Mouse (Mus musculus): ENCODE data around the gene Gm21818. TPM values are rescaled to one million over a fixed set of nuclear protein-coding genes. Genes with fewer than 3 reads are reported as not detected.
A peak's percentile ranks its signal among the peaks of the same experiment; 100 is the strongest.
"Not testable (repeated sequence)": the region's sequence is repeated elsewhere in the genome, so short reads cannot be mapped to it uniquely, and the experiment has no call there.

Gm21818 gene
- not detected in 2 replicates for polyA plus RNA-seq (2012; rRNA removed)

DNA sequence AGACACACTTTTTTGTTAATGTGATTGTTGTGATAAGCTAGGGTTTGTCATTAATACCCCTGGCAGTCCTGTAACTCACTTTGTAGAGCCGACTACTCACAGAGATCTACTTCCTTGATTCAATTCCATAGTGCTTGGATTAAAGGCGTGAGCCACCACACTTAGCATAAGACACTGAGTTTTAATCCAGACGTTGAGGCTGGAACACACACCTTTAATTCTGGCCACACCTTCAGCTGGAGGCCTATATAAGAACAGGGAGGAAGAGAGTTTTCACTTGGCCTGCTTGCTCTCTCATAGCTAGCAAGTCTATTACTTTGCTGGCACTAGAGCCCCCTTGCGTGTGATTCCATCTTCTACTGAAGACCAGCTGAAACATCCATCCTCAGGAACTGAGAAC lies at the start of gene Gm21818:
TSS of gene Gm21818 (plus strand) at position 301 of the 400 bp plus-strand sequence.
- not testable (repeated sequence) for H3K27ac ChIP-seq (ENCODE audit: insufficient read depth, low read length); H3K4me1 ChIP-seq (ENCODE audit: control insufficient read depth, insufficient read depth, low read length); DNase-seq; H3K4me3 ChIP-seq (replicated peaks; ENCODE audit: insufficient read depth, low read depth, low read length); H3K27me3 ChIP-seq (ENCODE audit: control insufficient read depth, insufficient read depth, low read length)
- 81% methylated on average over 4 of the region's 4 CpGs for WGBS

DNA sequence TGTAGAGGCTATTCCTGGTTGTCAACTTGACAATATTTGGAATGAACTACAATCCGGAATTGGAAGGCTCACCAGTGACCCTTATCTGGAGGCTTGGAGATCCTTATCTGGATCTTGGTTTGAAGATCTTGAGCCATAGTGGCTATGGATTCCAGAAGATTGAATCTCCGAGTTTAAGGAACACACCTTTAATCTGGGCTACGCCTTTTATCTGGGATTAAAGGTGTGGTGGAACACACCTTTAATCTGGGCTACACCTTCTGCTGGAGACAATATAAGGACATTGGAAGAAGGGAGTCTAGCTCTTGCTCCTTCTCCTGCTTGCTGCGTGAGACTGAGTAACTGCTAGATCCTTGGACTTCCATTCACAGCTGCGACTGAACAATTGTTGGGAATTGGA lies 32.3 kb upstream of the Gm21818 start, which contains the start of gene Gm20767:
TSS of gene Gm20767 (plus strand) at position 301 of the 400 bp plus-strand sequence.
- H3K4me1 ChIP-seq (ENCODE audit: control insufficient read depth, insufficient read depth, low read length); H3K4me3 ChIP-seq (replicated peaks; ENCODE audit: insufficient read depth, low read depth, low read length); H3K27me3 ChIP-seq (ENCODE audit: control insufficient read depth, insufficient read depth, low read length); H3K27ac ChIP-seq (ENCODE audit: insufficient read depth, low read length); DNase-seq: not testable (repeated sequence)
- 93% methylated on average over 2 of the region's 5 CpGs for WGBS

DNA sequence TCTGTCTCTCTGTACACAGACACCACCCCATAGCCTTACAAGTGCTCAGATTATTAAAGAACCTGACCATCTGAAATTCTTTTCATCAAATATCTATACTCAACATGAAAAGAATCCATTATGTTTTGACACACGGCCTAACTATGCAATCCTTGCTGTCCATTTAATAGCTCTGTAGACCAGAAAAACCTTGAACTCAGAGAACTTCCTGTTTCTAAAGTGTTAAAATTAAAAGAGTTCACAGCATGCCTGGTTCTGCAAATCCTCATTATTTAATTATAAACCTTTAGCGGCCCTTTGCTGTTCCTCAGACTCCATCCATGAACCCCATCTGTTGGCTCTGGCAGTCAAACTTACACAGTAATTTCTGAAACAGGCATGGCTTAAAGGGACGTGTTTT lies 29.9 kb upstream of the Gm21818 start:
- H3K4me1 ChIP-seq (ENCODE audit: control insufficient read depth, insufficient read depth, low read length); H3K4me3 ChIP-seq (replicated peaks; ENCODE audit: insufficient read depth, low read depth, low read length); H3K27me3 ChIP-seq (ENCODE audit: control insufficient read depth, insufficient read depth, low read length); DNase-seq; H3K27ac ChIP-seq (ENCODE audit: insufficient read depth, low read length): not testable (repeated sequence)
- 63% methylated on average over 2 of the region's 3 CpGs for WGBS

- 59% methylated on average over 3 of the region's 4 CpGs for WGBS
- not testable (repeated sequence) for DNase-seq; H3K27me3 ChIP-seq (ENCODE audit: control insufficient read depth, insufficient read depth, low read length); H3K4me3 ChIP-seq (replicated peaks; ENCODE audit: insufficient read depth, low read depth, low read length); H3K4me1 ChIP-seq (ENCODE audit: control insufficient read depth, insufficient read depth, low read length); H3K27ac ChIP-seq (ENCODE audit: insufficient read depth, low read length)
These were observed 22.4 kb upstream of the Gm21818 start for GRCm38 (mm10) chr13:120149660-120150407.

GRCm38 (mm10) chr13:120150589-120150988 lies 21.6 kb upstream of the Gm21818 start:
- DNase-seq; H3K4me3 ChIP-seq (replicated peaks; ENCODE audit: insufficient read depth, low read depth, low read length); H3K27me3 ChIP-seq (ENCODE audit: control insufficient read depth, insufficient read depth, low read length); H3K27ac ChIP-seq (ENCODE audit: insufficient read depth, low read length); H3K4me1 ChIP-seq (ENCODE audit: control insufficient read depth, insufficient read depth, low read length): not testable (repeated sequence)
- WGBS, result 52% methylated on average over 3 of the region's 3 CpGs

- not testable (repeated sequence) for H3K27ac ChIP-seq (ENCODE audit: insufficient read depth, low read length); H3K4me3 ChIP-seq (replicated peaks; ENCODE audit: insufficient read depth, low read depth, low read length); H3K27me3 ChIP-seq (ENCODE audit: control insufficient read depth, insufficient read depth, low read length); H3K4me1 ChIP-seq (ENCODE audit: control insufficient read depth, insufficient read depth, low read length)
- WGBS, result 38% methylated on average over 5 of the region's 5 CpGs
- peak; percentile 0 to 7 for DNase-seq
These were observed 3.9 kb upstream of the Gm21818 start for GRCm38 (mm10) chr13:120168301-120168700.

GRCm38 (mm10) chr13:120196189-120196821 lies 24.1 kb downstream of the Gm21818 start:
- WGBS, result 75% methylated on average over 7 of the region's 8 CpGs
- not testable (repeated sequence) for H3K27ac ChIP-seq (ENCODE audit: insufficient read depth, low read length); DNase-seq; H3K4me3 ChIP-seq (replicated peaks; ENCODE audit: insufficient read depth, low read depth, low read length); H3K27me3 ChIP-seq (ENCODE audit: control insufficient read depth, insufficient read depth, low read length); H3K4me1 ChIP-seq (ENCODE audit: control insufficient read depth, insufficient read depth, low read length)

DNA sequence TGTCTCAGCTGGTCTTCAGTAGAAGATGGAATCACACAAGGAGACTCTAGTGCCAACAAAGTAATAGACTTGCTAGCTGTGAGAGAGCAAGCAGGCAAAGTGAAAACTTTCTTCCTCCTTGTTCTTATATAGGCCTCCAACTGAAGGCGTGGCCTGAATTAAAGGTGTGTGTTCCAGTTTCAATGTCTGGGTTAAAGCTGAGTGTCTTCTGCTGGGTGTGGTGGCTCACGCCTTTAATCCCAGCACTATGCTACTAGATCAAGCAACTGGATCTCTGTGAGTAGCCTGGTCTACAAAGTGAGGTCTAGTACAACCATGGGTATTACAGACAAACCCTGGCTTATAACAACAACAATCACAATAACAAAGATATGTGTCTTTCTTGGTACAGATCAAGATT lies 43.6 kb downstream of the Gm21818 start, which contains the start of gene Gm21762:
TSS of gene Gm21762 (minus strand) at position 101 of the 400 bp plus-strand sequence.
- not testable (repeated sequence) for H3K4me1 ChIP-seq (ENCODE audit: control insufficient read depth, insufficient read depth, low read length); H3K4me3 ChIP-seq (replicated peaks; ENCODE audit: insufficient read depth, low read depth, low read length); H3K27me3 ChIP-seq (ENCODE audit: control insufficient read depth, insufficient read depth, low read length); DNase-seq; H3K27ac ChIP-seq (ENCODE audit: insufficient read depth, low read length)
- whole genome bisulfite sequencing, result no CpG with 5 or more reads among the region's 2 CpGs

GRCm38 (mm10) chr13:120220922-120221321 lies 48.7 kb downstream of the Gm21818 start:
- not testable (repeated sequence) for H3K4me3 ChIP-seq (replicated peaks; ENCODE audit: insufficient read depth, low read depth, low read length); H3K27me3 ChIP-seq (ENCODE audit: control insufficient read depth, insufficient read depth, low read length); H3K27ac ChIP-seq (ENCODE audit: insufficient read depth, low read length); H3K4me1 ChIP-seq (ENCODE audit: control insufficient read depth, insufficient read depth, low read length); DNase-seq
- WGBS, result 72% methylated on average over 5 of the region's 5 CpGs

DNA sequence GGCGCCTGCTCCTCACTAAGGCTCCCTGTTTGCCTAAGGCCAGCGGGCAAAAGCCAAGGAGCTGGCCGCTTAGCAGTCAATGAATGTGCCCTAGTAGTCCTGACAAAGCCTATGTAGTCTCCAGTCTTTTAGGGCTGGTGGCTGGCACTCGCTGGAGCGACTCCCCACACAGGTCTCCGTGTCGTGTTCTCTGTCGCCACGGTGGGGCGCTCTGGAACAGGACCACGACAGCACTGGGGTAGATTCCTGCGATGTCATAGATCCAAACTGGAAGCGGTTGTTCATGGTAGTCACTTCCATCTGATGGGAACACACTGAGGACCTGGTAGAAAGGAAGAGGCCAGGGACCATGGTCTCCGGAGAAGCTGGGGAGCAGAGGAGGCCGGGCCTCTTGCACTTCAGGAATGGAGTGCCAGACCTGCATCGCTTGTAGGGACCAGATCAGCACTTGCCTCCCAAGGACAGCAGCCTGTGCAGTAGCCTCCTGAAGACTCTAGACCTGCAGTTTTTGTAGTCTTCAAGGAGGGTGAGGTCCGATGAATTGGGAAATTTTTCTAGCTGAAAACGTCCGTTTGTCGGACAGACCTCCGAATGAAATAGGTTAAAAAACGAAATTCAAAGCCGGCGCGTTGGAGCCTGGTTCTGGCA lies 50.9 kb downstream of the Gm21818 start:
- 95% methylated on average over 16 of the region's 25 CpGs for WGBS
- H3K4me1 ChIP-seq (ENCODE audit: control insufficient read depth, insufficient read depth, low read length); H3K4me3 ChIP-seq (replicated peaks; ENCODE audit: insufficient read depth, low read depth, low read length); H3K27me3 ChIP-seq (ENCODE audit: control insufficient read depth, insufficient read depth, low read length); H3K27ac ChIP-seq (ENCODE audit: insufficient read depth, low read length): not testable (repeated sequence)
- peak; percentile 5 to 10 for DNase-seq

Measured in cerebellum, adult 2 months (tissue).